Mouse (Mus musculus): ENCODE data around the gene Kng2.
"Not testable (repeated sequence)": the region's sequence is repeated elsewhere in the genome, so short reads cannot be mapped to it uniquely, and the experiment has no call there.

Kng2 gene

GRCm38 (mm10) chr16:23028966-23029600 lies at the start of gene Kng2:
Gene Kng2 (minus strand): TSS chr16:23029482.
- not testable (repeated sequence) for DNase-seq (ENCODE audit: low spot score)

- not testable (repeated sequence) for DNase-seq (ENCODE audit: low spot score)
Measured at GRCm38 (mm10) chr16:23077516-23077915, 48.2 kb upstream of the Kng2 start.

GRCm38 (mm10) chr16:23060781-23061325 lies 31.6 kb upstream of the Kng2 start:
- DNase-seq (ENCODE audit: low spot score): not testable (repeated sequence)

- DNase-seq (ENCODE audit: low spot score): not testable (repeated sequence)
Measured at GRCm38 (mm10) chr16:23059630-23060029, 30.3 kb upstream of the Kng2 start.

- not testable (repeated sequence) for DNase-seq (ENCODE audit: low spot score)
Measured at GRCm38 (mm10) chr16:23057668-23058447, 28.6 kb upstream of the Kng2 start, which contains the start of gene Kng1. Gene Kng1 (plus strand): TSS chr16:23057865.

GRCm38 (mm10) chr16:23046319-23046718 lies 17.0 kb upstream of the Kng2 start:
- no peak for DNase-seq (ENCODE audit: low spot score)

- DNase-seq (ENCODE audit: low spot score): no peak
Measured at GRCm38 (mm10) chr16:23040876-23041275, 11.6 kb upstream of the Kng2 start.

- DNase-seq (ENCODE audit: low spot score): peak; percentile 25
Measured at GRCm38 (mm10) chr16:23039281-23039680, 10.0 kb upstream of the Kng2 start.

GRCm38 (mm10) chr16:23037744-23038143 lies 8.5 kb upstream of the Kng2 start:
- no peak for DNase-seq (ENCODE audit: low spot score)

GRCm38 (mm10) chr16:23033673-23034072 lies 4.4 kb upstream of the Kng2 start:
- DNase-seq (ENCODE audit: low spot score): no peak

GRCm38 (mm10) chr16:23030673-23031435 lies 1.6 kb upstream of the Kng2 start:
- no peak for DNase-seq (ENCODE audit: low spot score)

GRCm38 (mm10) chr16:23027341-23027740 lies 1.9 kb downstream of the Kng2 start:
- not testable (repeated sequence) for DNase-seq (ENCODE audit: low spot score)

- DNase-seq (ENCODE audit: low spot score): no peak
Measured at GRCm38 (mm10) chr16:23026582-23026981, 2.7 kb downstream of the Kng2 start.

- DNase-seq (ENCODE audit: low spot score): no peak
Measured at GRCm38 (mm10) chr16:23025111-23025510, 4.2 kb downstream of the Kng2 start.

GRCm38 (mm10) chr16:23020571-23020970 lies 8.7 kb downstream of the Kng2 start:
- DNase-seq (ENCODE audit: low spot score): not testable (repeated sequence)

GRCm38 (mm10) chr16:23014645-23015044 lies 14.6 kb downstream of the Kng2 start:
- not testable (repeated sequence) for DNase-seq (ENCODE audit: low spot score)

- not testable (repeated sequence) for DNase-seq (ENCODE audit: low spot score)
Measured at GRCm38 (mm10) chr16:23013786-23014185, 15.5 kb downstream of the Kng2 start.

GRCm38 (mm10) chr16:22996951-22997350 lies 32.3 kb downstream of the Kng2 start:
- DNase-seq (ENCODE audit: low spot score): not testable (repeated sequence)

- DNase-seq (ENCODE audit: low spot score): no peak
Measured at GRCm38 (mm10) chr16:22967383-22968030, 61.8 kb downstream of the Kng2 start.

GRCm38 (mm10) chr16:22963293-22963692 lies 66.0 kb downstream of the Kng2 start:
- DNase-seq (ENCODE audit: low spot score): no peak

GRCm38 (mm10) chr16:22962256-22962655 lies 67.0 kb downstream of the Kng2 start:
- DNase-seq (ENCODE audit: low spot score): no peak

- no peak for DNase-seq (ENCODE audit: low spot score)
Measured at GRCm38 (mm10) chr16:22961073-22961472, 68.2 kb downstream of the Kng2 start.
